Mouse (Mus musculus) forelimb bud, embryonic 11.5 days (tissue): ENCODE measurements at regions not wholly inside any gene's neighbourhood (a gene's known extent, or its start where the extent isn't known, plus 50 kb on each side); places are given as distances from the start of the nearest gene placed in this dataset.

ENCODE experiments used
- DNase-seq: peaks from one replicate; pipeline ENCODE4 v3.0.0-alpha.2; 2012; ENCODE audit warnings: low read depth, low spot score

DNA sequence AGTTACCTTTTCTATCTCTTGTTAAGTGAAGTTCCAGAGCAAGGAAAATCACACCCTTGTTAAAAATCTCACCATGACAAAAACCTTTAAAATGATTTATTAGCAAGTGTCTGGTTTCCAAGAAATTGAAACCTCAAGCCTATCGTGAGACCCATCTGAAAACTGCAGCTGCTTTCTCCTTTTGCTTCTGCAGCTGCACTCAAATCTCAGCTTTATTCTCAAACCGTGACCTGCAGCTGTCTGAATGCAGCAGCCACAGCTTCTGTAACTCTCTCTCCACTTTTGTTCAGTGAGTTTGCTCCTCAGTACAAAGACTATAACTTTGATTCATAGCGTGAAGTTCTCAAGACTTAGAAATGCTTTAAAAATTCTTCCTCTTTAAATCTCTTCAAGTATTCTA is 713.3 kb upstream of the Pom121l12 start:
- DNase-seq: peak; percentile 31

DNA sequence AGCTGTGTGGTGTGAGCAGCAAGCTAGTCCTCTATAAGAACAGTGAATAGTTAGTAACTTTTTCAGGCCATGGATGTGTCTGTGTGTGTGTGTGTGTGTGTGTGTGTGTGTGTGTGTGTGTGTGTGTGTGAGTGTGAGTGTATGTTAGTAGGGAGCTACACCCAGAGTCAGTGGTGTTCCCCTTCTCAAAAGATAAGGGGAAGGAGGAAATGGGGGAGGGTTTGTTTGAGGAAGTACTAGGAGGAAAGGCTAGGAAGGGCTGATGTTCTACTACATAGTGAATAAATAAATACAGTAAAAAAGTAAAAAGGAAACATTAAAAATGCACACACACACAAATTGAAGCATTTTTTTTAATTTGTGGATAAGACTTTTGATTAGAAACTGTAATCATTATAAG is 705.8 kb upstream of the Pom121l12 start:
- no peak for DNase-seq
